Mouse (Mus musculus) G1E-ER4 (cell line): ENCODE measurements around the gene Tatdn2. TPM values are rescaled to one million over a fixed set of nuclear protein-coding genes. Genes with fewer than 3 reads are reported as not detected.

Experiments used
- GATA1 ChIP-seq: IDR thresholded peaks from one replicate; pipeline ENCODE4 v1.8.0; 2012; ENCODE audit warnings: low read length, inconsistent platforms
- polyA plus RNA-seq: library from polyadenylated mRNA; stranded (reverse); fragments of >175 nt; gene quantifications from 2 replicates; pipeline ENCODE4 v1.2.3, GENCODE M21; 2012

Tatdn2 gene
- 42.7 and 55.8 TPM in 2 replicates for polyA plus RNA-seq

- TF ChIP-seq GATA1 = no peak
Measured at GRCm38 (mm10) chr6:113696582-113697221, at the start of gene Tatdn2. TSS of gene Tatdn2 (plus strand) at chr6:113697050.

DNA sequence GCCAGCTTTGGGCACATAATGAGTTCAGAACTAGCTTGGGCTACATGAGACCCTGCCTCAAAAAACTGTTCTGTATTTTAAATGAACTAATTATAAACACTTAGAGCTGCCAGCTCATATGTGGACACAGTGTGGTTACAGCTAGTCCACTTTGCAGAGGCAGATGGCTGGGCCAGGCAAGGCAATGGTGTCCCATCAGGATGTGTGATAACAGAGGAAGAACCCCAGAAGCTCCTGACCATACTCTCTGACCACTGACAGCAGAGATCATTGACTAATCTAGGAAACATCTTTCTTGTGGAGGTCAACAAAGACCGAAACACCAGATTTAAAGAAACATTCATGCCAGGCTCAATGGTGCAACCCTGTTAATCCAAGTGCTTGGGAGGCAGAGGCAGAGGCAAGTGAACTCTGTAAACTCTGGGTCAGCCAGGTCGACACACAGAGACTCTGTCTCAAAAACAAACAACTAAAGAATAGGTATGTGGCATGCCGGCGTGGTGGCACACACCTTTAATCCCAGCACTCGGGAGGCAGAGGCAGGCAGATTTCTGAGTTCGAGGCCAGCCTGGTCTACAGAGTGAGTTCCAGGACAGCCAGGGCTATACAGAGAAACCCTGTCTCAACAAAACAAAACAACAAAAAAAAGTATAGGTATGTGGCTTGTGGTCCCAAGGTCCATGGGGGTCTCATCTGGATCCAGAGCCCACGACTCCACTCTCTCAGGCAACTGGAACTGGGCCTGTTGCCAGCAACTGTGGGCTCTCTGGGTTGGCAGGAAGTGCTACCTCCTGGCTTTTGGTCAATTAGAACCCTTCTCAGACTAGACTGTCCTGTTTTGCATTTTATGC is 47.3 kb upstream of the Tatdn2 start:
- no peak for TF ChIP-seq GATA1

DNA sequence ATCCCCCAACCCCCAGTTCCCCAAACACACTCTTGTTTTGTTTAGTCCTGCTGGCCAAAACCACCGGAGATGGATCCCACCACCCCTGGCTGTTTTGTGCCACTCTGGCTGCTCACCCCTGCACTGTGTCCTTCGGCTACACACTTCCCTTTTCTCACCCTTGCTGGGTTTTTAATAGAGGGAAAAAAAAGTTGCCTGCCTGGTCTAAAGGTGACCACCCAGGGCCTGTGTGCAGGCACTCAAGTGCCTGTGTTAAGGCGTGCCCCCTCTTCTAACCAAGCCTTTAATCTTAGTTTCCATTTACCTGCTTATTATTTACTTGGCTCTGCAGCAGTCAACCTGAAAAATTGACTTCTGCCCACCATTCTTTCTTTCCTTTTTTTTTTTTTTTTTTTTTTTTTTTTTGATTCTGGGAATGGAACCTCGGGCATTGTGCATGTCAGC is 46.6 kb upstream of the Tatdn2 start:
- no peak for TF ChIP-seq GATA1

DNA sequence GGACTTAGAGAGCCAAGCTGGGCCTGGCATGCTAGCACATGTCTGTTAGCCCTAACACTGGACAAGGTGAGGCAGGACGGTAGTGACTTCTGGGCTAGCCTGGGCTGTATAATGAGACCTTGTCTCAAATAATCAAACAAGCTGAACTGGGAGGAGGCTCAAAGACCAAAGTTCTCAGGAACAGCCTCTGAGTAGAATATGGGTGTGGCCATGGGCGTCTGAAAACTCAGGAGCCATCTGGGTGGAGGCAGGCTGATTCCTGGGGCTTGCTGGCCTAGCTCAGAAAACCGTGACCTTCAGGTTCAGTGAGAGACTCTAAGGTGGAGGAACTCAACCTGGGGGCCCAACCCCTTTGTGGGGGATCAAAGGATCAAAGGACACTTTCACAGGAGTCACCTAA is 45.2 kb upstream of the Tatdn2 start:
- TF ChIP-seq GATA1 = no peak

- no peak for TF ChIP-seq GATA1
Measured at GRCm38 (mm10) chr6:113653551-113653950, 43.3 kb upstream of the Tatdn2 start.

DNA sequence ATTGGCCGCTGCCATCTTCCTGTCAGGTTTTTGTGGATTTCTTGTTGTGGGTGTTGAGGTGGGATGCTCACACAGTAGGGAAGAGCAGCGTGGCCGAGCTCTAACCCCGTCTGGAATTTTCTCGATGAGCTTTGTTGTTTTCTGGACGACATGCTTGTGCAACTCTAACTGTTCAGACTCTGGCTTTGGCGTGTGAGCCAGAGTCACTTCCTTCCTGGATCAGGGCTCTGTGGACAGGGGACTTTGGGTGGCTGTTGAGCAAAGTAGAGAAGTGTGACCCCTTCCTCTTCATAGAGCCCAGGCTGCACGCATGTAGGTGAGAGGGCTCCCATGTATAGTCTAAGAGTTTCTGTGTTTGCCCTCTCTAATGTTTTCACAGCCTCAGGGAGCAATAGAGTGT is 42.7 kb upstream of the Tatdn2 start:
- TF ChIP-seq GATA1 = no peak

DNA sequence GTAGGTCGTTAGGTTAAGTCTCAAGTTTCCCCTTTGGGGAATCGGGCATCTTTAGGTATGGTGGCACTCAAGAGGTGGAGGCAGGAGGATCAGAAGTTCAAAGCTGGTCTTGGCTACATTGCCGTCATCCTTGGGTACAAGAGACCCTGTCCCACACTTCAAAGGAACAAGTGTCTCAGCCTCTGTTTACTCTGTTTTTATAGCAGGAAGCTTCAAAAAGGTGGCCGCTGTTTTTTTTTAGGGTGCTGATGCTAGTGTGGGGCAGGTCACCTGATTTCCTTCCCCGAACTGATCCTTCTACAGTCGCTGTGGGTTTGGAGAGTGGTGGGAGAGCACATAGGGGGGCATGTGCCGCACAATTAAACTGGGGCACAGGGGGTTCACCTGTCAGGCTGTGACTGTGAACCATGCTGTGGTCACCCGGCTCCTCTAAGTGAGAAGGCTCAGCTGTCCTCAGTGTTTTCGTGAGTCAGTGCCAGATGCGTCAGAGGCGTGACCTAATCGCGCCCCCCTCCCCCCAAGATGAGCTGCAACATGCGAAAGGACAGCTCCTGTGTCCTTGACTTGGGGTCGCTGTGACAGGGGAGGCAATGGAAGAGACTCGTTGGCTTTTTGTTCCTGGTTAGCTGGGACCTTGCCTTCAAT is 42.0 kb upstream of the Tatdn2 start:
- TF ChIP-seq GATA1 = no peak

DNA sequence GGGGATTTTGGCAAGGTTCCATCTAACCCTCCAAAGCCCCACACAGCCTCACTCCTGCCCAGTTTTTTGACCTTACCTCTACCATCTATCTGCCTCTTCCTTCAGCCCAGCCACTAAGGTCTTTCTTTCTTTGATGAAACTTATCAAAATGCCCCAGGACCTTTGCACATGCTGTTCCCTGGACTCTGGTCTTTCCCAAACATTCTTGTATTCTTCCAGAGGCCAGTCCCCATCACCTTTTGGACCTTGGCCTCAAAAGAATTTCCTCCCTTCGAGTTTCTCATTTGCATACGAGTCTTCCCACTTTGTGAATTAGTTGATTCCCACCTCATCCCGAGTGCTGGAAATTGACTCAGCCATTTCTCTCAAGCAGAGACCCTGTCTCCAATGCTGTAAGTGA is 41.4 kb upstream of the Tatdn2 start:
- TF ChIP-seq GATA1 = no peak

DNA sequence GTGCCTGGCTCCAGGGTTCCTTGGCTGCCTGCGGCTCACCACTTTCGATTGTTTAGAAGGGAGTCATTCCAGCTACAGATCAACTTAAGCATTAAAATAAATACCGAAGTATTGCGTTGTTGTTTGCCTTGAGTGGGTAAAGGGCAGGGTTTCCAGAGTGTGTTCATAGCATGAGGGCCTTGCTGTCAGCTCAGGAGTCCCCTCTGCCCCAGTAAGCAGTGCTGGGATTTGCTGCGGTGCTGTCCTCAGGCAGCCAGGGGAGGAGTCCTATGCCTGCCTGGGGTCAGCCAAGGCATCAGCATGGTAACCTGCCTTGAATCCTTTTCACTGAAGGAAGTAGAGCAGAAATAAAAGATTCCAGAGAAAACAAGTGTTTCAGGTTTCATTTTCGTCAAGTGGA is 40.0 kb upstream of the Tatdn2 start:
- no peak for TF ChIP-seq GATA1

GRCm38 (mm10) chr6:113658226-113658625 is 38.6 kb upstream of the Tatdn2 start:
- no peak for TF ChIP-seq GATA1

- TF ChIP-seq GATA1 = no peak
Measured at GRCm38 (mm10) chr6:113659648-113660491, 37.0 kb upstream of the Tatdn2 start.

GRCm38 (mm10) chr6:113660492-113661352 is 36.1 kb upstream of the Tatdn2 start:
- TF ChIP-seq GATA1 = no peak

DNA sequence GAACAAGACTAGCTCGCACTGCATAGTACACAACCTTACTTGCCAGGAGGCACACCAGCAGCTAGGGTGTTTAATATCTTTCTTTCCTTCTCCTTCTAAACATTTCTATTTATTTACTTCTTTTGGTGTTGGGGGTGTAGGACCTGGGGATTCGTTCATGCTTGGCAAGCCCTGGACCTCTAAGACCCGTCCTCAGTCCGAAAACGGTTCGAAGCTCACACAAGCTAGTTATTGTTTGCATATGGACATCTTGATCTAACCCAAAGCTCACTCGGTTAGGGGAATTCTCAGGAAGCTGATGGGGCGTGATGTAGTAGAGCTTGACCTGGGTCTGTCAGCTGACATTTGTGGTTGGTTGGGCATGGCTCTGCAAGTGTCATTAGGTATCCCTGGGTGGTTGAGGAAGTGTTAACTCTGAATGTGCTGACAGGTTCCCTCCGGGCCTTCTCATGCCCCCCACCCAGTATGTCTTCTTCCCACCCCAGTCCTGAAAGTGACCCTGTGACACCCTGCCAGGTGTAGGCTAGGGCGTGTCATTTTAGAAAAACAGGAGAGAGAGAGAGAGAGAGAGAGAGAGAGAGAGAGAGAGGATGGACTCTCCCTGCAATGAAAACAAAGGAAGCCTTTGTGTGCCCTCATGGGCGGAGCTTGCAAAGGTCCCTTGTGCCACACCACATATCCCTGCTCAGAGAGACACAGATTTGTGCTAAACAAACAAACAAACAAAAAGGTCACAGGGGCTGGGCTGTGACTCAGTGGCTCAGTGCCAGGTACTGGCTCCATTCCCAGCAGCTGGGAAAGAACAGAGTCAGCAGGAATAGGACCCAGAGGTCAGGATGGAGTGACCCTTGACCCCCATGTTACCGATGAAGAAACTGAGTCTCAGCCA is 35.3 kb upstream of the Tatdn2 start:
- TF ChIP-seq GATA1 = no peak
